10 mouse cellular contexts compared by ENCODE assay signal in genomic region chr1:106961023-106961422, GRCm38 (mm10). TPM values are rescaled to one million over a fixed set of nuclear protein-coding genes. Genes with fewer than 3 reads are reported as not detected.
A peak's percentile ranks its signal among the peaks of the same experiment; 100 is the strongest.
DNase-seq lines count a peak whose midpoint lies in the region; ATAC-seq and TF ChIP-seq lines count a peak whose summit lies in the region.
"Had no signal": no experiment of that assay in that cellular context is flagged by ENCODE, and none has a peak within 500 bp of the region (broad histone marks: within the 10 kb centered on the region; RNA-seq: fewer than 3 reads in every experiment).

No protein-coding gene starts in this region.

- H3K9ac ChIP-seq in kidney, postnatal 0 days (ENCODE audit: low read depth, low read length): no peak overlapping the region
- H3K9ac ChIP-seq in ES-Bruce4 (ENCODE audit: low read depth, poor library complexity, severe bottlenecking): no peak overlapping the region
- no peak overlapping the region for H3K9ac ChIP-seq in forebrain, embryonic 11.5 days (ENCODE audit: low read length)
- H3K9ac ChIP-seq: heart, embryonic 13.5 days; limb, embryonic 15.5 days had no signal

- TF ChIP-seq POLR2A in ES-Bruce4 (IDR thresholded peaks at IDR 0.05; ENCODE audit: insufficient read depth, low read length): no peak
- TF ChIP-seq POLR2A in lung, adult 2 months (IDR thresholded peaks at IDR 0.05; ENCODE audit: borderline replicate concordance, extremely low read depth, low read depth, low read length): no peak

- no peak overlapping the region for H3K4me2 ChIP-seq in kidney, postnatal 0 days (ENCODE audit: low read length)
- no peak overlapping the region for H3K4me2 ChIP-seq in forebrain, embryonic 11.5 days (ENCODE audit: low read depth, low read length, severe bottlenecking)
- H3K4me2 ChIP-seq: heart, embryonic 13.5 days; limb, embryonic 15.5 days had no signal

- no peak overlapping the region for H3K4me3 ChIP-seq in kidney, postnatal 0 days (replicated peaks; ENCODE audit: low read depth, low read length)
- no peak overlapping the region for H3K4me3 ChIP-seq in ES-Bruce4 (ENCODE audit: low read depth, low read length)
- H3K4me3 ChIP-seq in lung, adult 2 months (replicated peaks; ENCODE audit: extremely low read depth, low read depth, low read length): no peak overlapping the region
- H3K4me3 ChIP-seq in forebrain, embryonic 11.5 days (ENCODE audit: low read depth, low read length): no peak overlapping the region
- H3K4me3 ChIP-seq: heart, embryonic 13.5 days; limb, embryonic 15.5 days had no signal

- peak; percentile 45; the same call in 1 of the 2 replicates for TF ChIP-seq CTCF in kidney, postnatal 0 days (IDR thresholded peaks at IDR 0.05; ENCODE audit: low read depth)
- peak; percentile 55 for TF ChIP-seq CTCF in ES-Bruce4 (IDR thresholded peaks at IDR 0.05; ENCODE audit: low read depth, low read length)
- TF ChIP-seq CTCF in lung, adult 2 months (IDR thresholded peaks at IDR 0.05; ENCODE audit: insufficient read depth, low read length): peak; percentile 47; the same call in 1 of the 2 replicates

- no peak for DNase-seq in kidney, postnatal 0 days (ENCODE audit: low spot score)
- DNase-seq in kidney, adult 18-20 months: no peak
- DNase-seq in WW6 (ENCODE audit: low read depth, low spot score): peak; percentile 5
- DNase-seq in lung, adult 2 months: peak; percentile 15
- no peak for DNase-seq in forebrain, embryonic 11.5 days (ENCODE audit: low spot score)
- no peak for DNase-seq in B cell, adult 2 months
- DNase-seq: cerebellum, postnatal 36 days had no signal

- H3K9me3 ChIP-seq in kidney, postnatal 0 days (replicated peaks; ENCODE audit: low read length): no peaks in the 10 kb centered on the region
- no peaks in the 10 kb centered on the region for H3K9me3 ChIP-seq in ES-Bruce4 (replicated peaks; ENCODE audit: control insufficient read depth, insufficient read depth, low read length, poor library complexity, severe bottlenecking)
- H3K9me3 ChIP-seq in forebrain, embryonic 11.5 days (ENCODE audit: control insufficient read depth, low read length): no peaks in the 10 kb centered on the region
- H3K9me3 ChIP-seq: heart, embryonic 13.5 days; limb, embryonic 15.5 days had no signal

- no peaks in the 10 kb centered on the region for H3K27me3 ChIP-seq in kidney, postnatal 0 days (ENCODE audit: insufficient read depth, low read length)
- no peaks in the 10 kb centered on the region for H3K27me3 ChIP-seq in ES-Bruce4 (ENCODE audit: control insufficient read depth, insufficient read depth, low read length, poor library complexity, severe bottlenecking)
- no peaks in the 10 kb centered on the region for H3K27me3 ChIP-seq in forebrain, embryonic 11.5 days (ENCODE audit: control insufficient read depth, insufficient read depth, low read length)
- H3K27me3 ChIP-seq: heart, embryonic 13.5 days; limb, embryonic 15.5 days had no signal

- WGBS in kidney, postnatal 0 days: 40% methylated on average over 3 of the region's 3 CpGs
- WGBS in lung, adult 2 months: 25% methylated on average over 3 of the region's 3 CpGs
- WGBS in forebrain, embryonic 11.5 days: 46% methylated on average over 3 of the region's 3 CpGs

- H3K4me1 ChIP-seq in kidney, postnatal 0 days (replicated peaks; ENCODE audit: insufficient read depth, low read length): no peaks in the 10 kb centered on the region
- no peaks in the 10 kb centered on the region for H3K4me1 ChIP-seq in ES-Bruce4 (ENCODE audit: control insufficient read depth, insufficient read depth, low read length)
- no peaks in the 10 kb centered on the region for H3K4me1 ChIP-seq in lung, adult 2 months (ENCODE audit: control insufficient read depth, insufficient read depth, low read length)
- no peaks in the 10 kb centered on the region for H3K4me1 ChIP-seq in forebrain, embryonic 11.5 days (replicated peaks; ENCODE audit: control insufficient read depth, insufficient read depth, low read length)
- H3K4me1 ChIP-seq: heart, embryonic 13.5 days; limb, embryonic 15.5 days had no signal

- no peak for ATAC-seq in kidney, postnatal 0 days (replicated peaks; ENCODE audit: low FRiP score, low read depth)
- ATAC-seq in forebrain, embryonic 11.5 days (replicated peaks; ENCODE audit: low FRiP score): no peak

- H3K36me3 ChIP-seq in kidney, postnatal 0 days (ENCODE audit: insufficient read depth, low read length): no peaks in the 10 kb centered on the region
- H3K36me3 ChIP-seq in ES-Bruce4 (ENCODE audit: control insufficient read depth, insufficient read depth, low read length, poor library complexity, severe bottlenecking): no peaks in the 10 kb centered on the region
- no peaks in the 10 kb centered on the region for H3K36me3 ChIP-seq in forebrain, embryonic 11.5 days (ENCODE audit: control insufficient read depth, insufficient read depth, low read length)
- H3K36me3 ChIP-seq: heart, embryonic 13.5 days; limb, embryonic 15.5 days had no signal

- H3K27ac ChIP-seq in kidney, postnatal 0 days: no peak overlapping the region
- no peak overlapping the region for H3K27ac ChIP-seq in ES-Bruce4 (ENCODE audit: insufficient read depth, low read length)
- H3K27ac ChIP-seq in forebrain, embryonic 11.5 days (ENCODE audit: low read depth, low read length): no peak overlapping the region
- H3K27ac ChIP-seq: heart, embryonic 13.5 days; limb, embryonic 15.5 days had no signal

- no peak for TF ChIP-seq EP300 in ES-Bruce4 (IDR thresholded peaks at IDR 0.05; ENCODE audit: insufficient read depth, low read depth, low read length)

RNA-seq across cellular contexts. Expression of gene Serpinb13, which starts 19.8 kb away (rescaled TPM):
- polyA plus RNA-seq in kidney, postnatal 0 days (2015; fragmentation: Nextera tagmentation; extraction: Ambion mirVana): not detected in 2 replicates
- polyA plus RNA-seq in ES-Bruce4 (2011; ENCODE audit: insufficient read depth, insufficient read length, low read depth, missing spikeins): not detected in 2 replicates
- polyA plus RNA-seq in lung, adult 2 months (2012; rRNA removed): 0.78 TPM in 1 of 2 replicates, not detected in the other
- not detected in 2 replicates for polyA plus RNA-seq in forebrain, embryonic 11.5 days (2014; fragmentation: Nextera tagmentation; extraction: Ambion mirVana)
- polyA plus RNA-seq: heart, embryonic 13.5 days had no signal

RNA-seq across cellular contexts. Expression of gene Serpinb12, which starts 26.8 kb away (rescaled TPM):
- 0.11 and 0.17 TPM in 2 replicates for polyA plus RNA-seq in kidney, postnatal 0 days (2015; fragmentation: Nextera tagmentation; extraction: Ambion mirVana)
- not detected in 2 replicates for polyA plus RNA-seq in ES-Bruce4 (2011; ENCODE audit: insufficient read depth, insufficient read length, low read depth, missing spikeins)
- polyA plus RNA-seq in lung, adult 2 months (2012; rRNA removed): 44.7 TPM in 1 of 2 replicates, not detected in the other
- polyA plus RNA-seq in forebrain, embryonic 11.5 days (2014; fragmentation: Nextera tagmentation; extraction: Ambion mirVana): not detected in 2 replicates

Comparison
In these comparisons a context has a peak if more than half of its experiments do, and no peak if none do; other contexts are left out.
1. DNase-seq: peak in WW6 (single experiment) and lung, adult 2 months (single experiment); none in kidney, postnatal 0 days (single experiment), kidney, adult 18-20 months (single experiment), forebrain, embryonic 11.5 days (single experiment) and B cell, adult 2 months (0 of 2).
2. Peak in every context shown above with its lines, with median percentiles within 50 percentile points of each other: CTCF ChIP-seq.